Mouse (Mus musculus) midbrain, embryonic 15.5 days (tissue): Measurements from ENCODE around the gene Mad2l2. TPM values are rescaled to one million over a fixed set of nuclear protein-coding genes. Genes with fewer than 3 reads are reported as not detected.
A peak's percentile ranks its signal among the peaks of the same experiment; 100 is the strongest.

Experiments used
- ATAC-seq: fragments of 200-750 bp; cut with Nextera tagmentation; replicated peaks from 2 replicates; pipeline ENCODE4 v1.8.0; 2017; ENCODE audit warnings: moderate TSS enrichment
- H3K27ac ChIP-seq: fragments of 300-500 bp; sonication (generic); 2 replicates; pipeline ENCODE4 v1.5.1; 2015; ENCODE audit warnings: mild to moderate bottlenecking, inconsistent platforms
- H3K27me3 ChIP-seq: fragments of 300-500 bp; sonication (generic); replicated peaks from 2 replicates; pipeline ENCODE4 v1.6.1; 2015; ENCODE audit warnings: inconsistent platforms
- H3K36me3 ChIP-seq: fragments of 300-500 bp; sonication (generic); replicated peaks from 2 replicates; pipeline ENCODE4 v1.6.1; 2015; ENCODE audit warnings: inconsistent platforms
- H3K4me1 ChIP-seq: fragments of 300-500 bp; sonication (generic); 2 replicates; pipeline ENCODE4 v1.6.1; 2015; ENCODE audit warnings: inconsistent platforms
- H3K4me2 ChIP-seq: fragments of 300-500 bp; sonication (generic); 2 replicates; pipeline ENCODE4 v1.6.1; 2015; ENCODE audit warnings: inconsistent platforms, mild to moderate bottlenecking, moderate library complexity
- H3K4me3 ChIP-seq: fragments of 300-500 bp; sonication (generic); 2 replicates; pipeline ENCODE4 v1.5.1; 2015; ENCODE audit warnings: mild to moderate bottlenecking, inconsistent platforms
- H3K9ac ChIP-seq: fragments of 300-500 bp; sonication (generic); 2 replicates; pipeline ENCODE4 v1.6.1; 2015; ENCODE audit warnings: mild to moderate bottlenecking, inconsistent platforms
- H3K9me3 ChIP-seq: fragments of 300-500 bp; sonication (generic); 2 replicates; pipeline ENCODE4 v1.6.1; 2016; ENCODE audit warnings: inconsistent platforms
- WGBS: fragments of 180-500 bp; shearing (Covaris S2); methylation state at CpG from one replicate; pipeline ENCODE4 v1.1.7; 2015; ENCODE audit warnings: mixed read lengths; 5-methylcytosine and 5-hydroxymethylcytosine counted together
- polyA plus RNA-seq: library from polyadenylated mRNA; unstranded; fragments of >200 nt; fragmentation: Nextera tagmentation; extraction: Ambion mirVana; gene quantifications from 2 replicates; pipeline ENCODE4 v1.2.1, GENCODE M21; 2015

The Mad2l2 gene
- polyA plus RNA-seq = 99.2 and 112 TPM in 2 replicates

- WGBS = under 1% methylated on average over 18 of the region's 18 CpGs
These were observed at the start of gene Mad2l2 for GRCm38 (mm10) chr4:148130133-148130532. TSS of gene Mad2l2 (plus strand) at chr4:148130384.

GRCm38 (mm10) chr4:148080597-148080973 lies 49.6 kb upstream of the Mad2l2 start:
- H3K4me1 ChIP-seq = no peaks in the 10 kb centered on the region; the same call in 1 of the 2 replicates
- H3K27me3 ChIP-seq = no peaks in the 10 kb centered on the region
- ATAC-seq = no peak
- H3K27ac ChIP-seq = no peak overlapping the region
- H3K9ac ChIP-seq = no peak overlapping the region
- WGBS = 95% methylated on average over 1 of the region's 1 CpGs
- H3K4me2 ChIP-seq = no peak overlapping the region
- H3K4me3 ChIP-seq = no peak overlapping the region
- no peaks in the 10 kb centered on the region for H3K9me3 ChIP-seq
- H3K36me3 ChIP-seq = no peaks in the 10 kb centered on the region

More at GRCm38 (mm10) chr4:148130133-148130532, at the start of gene Mad2l2:
- Histone ChIP-seq H3K4me3 (peak within 1 kb of the TSS; percentile 66), H3K27me3 (no peaks in the 10 kb centered on the region), H3K9me3 (no peaks in the 10 kb centered on the region), H3K9ac (peak within 1 kb of the TSS; percentile 98), H3K4me2 (peak within 1 kb of the TSS; percentile 78), H3K36me3 (no peaks in the 10 kb centered on the region), H3K27ac (peak within 1 kb of the TSS; percentile 98), H3K4me1 (peaks cover 56% of the 10 kb centered on the region)
- ATAC-seq = peak; percentile 2; the same call in 1 of the 2 replicates

GRCm38 (mm10) chr4:148081201-148081600 lies 49.0 kb upstream of the Mad2l2 start:
- no peaks in the 10 kb centered on the region for H3K27me3 ChIP-seq
- no peaks in the 10 kb centered on the region for H3K9me3 ChIP-seq
- 90% methylated on average over 10 of the region's 10 CpGs for WGBS
- no peak overlapping the region for H3K27ac ChIP-seq
- H3K4me1 ChIP-seq = no peaks in the 10 kb centered on the region; the same call in 1 of the 2 replicates
- no peak for ATAC-seq
- no peak overlapping the region for H3K4me3 ChIP-seq
- no peak overlapping the region for H3K9ac ChIP-seq
- no peak overlapping the region for H3K4me2 ChIP-seq
- no peaks in the 10 kb centered on the region for H3K36me3 ChIP-seq

GRCm38 (mm10) chr4:148082257-148083044 lies 47.7 kb upstream of the Mad2l2 start:
- no peak overlapping the region for H3K9ac ChIP-seq
- WGBS = 54% methylated on average over 12 of the region's 12 CpGs
- peaks cover 4% of the 10 kb centered on the region for H3K4me1 ChIP-seq
- H3K9me3 ChIP-seq = no peaks in the 10 kb centered on the region
- no peak overlapping the region for H3K4me2 ChIP-seq
- ATAC-seq = no peak
- H3K36me3 ChIP-seq = no peaks in the 10 kb centered on the region
- no peak overlapping the region for H3K4me3 ChIP-seq
- no peak overlapping the region for H3K27ac ChIP-seq
- no peaks in the 10 kb centered on the region for H3K27me3 ChIP-seq

GRCm38 (mm10) chr4:148083176-148083899 lies 46.8 kb upstream of the Mad2l2 start:
- no peak for ATAC-seq
- Histone ChIP-seq H3K9me3 (no peaks in the 10 kb centered on the region), H3K9ac (no peak overlapping the region), H3K27me3 (no peaks in the 10 kb centered on the region), H3K4me2 (no peak overlapping the region), H3K27ac (no peak overlapping the region), H3K4me1 (peaks cover 12% of the 10 kb centered on the region), H3K4me3 (no peak overlapping the region), H3K36me3 (no peaks in the 10 kb centered on the region)
- WGBS = 68% methylated on average over 21 of the region's 21 CpGs

GRCm38 (mm10) chr4:148084261-148084714 lies 45.9 kb upstream of the Mad2l2 start:
- H3K27ac ChIP-seq = no peak overlapping the region
- WGBS = 14% methylated on average over 8 of the region's 8 CpGs
- H3K9me3 ChIP-seq = no peaks in the 10 kb centered on the region

GRCm38 (mm10) chr4:148085131-148085906 lies 44.9 kb upstream of the Mad2l2 start:
- 52% methylated on average over 10 of the region's 10 CpGs for WGBS
- H3K36me3 ChIP-seq = no peaks in the 10 kb centered on the region
- H3K27ac ChIP-seq = no peak overlapping the region
- H3K4me2 ChIP-seq = no peak overlapping the region
- ATAC-seq = no peak
- H3K4me1 ChIP-seq = peaks cover 17% of the 10 kb centered on the region
- no peak overlapping the region for H3K9ac ChIP-seq
- no peaks in the 10 kb centered on the region for H3K27me3 ChIP-seq
- no peaks in the 10 kb centered on the region for H3K9me3 ChIP-seq
- no peak overlapping the region for H3K4me3 ChIP-seq

More at GRCm38 (mm10) chr4:148084261-148084714, 45.9 kb upstream of the Mad2l2 start:
- no peak overlapping the region for H3K4me2 ChIP-seq
- H3K4me1 ChIP-seq = peaks cover 17% of the 10 kb centered on the region
- no peak for ATAC-seq
- H3K4me3 ChIP-seq = no peak overlapping the region
- no peak overlapping the region for H3K9ac ChIP-seq
- no peaks in the 10 kb centered on the region for H3K27me3 ChIP-seq
- no peaks in the 10 kb centered on the region for H3K36me3 ChIP-seq

- Histone ChIP-seq H3K9me3 (no peaks in the 10 kb centered on the region), H3K4me3 (no peak overlapping the region), H3K9ac (no peak overlapping the region), H3K27me3 (no peaks in the 10 kb centered on the region), H3K4me2 (no peak overlapping the region), H3K27ac (no peak overlapping the region), H3K36me3 (no peaks in the 10 kb centered on the region), H3K4me1 (peaks cover 17% of the 10 kb centered on the region)
- ATAC-seq = no peak
- 82% methylated on average over 3 of the region's 3 CpGs for WGBS
These were observed 44.3 kb upstream of the Mad2l2 start for GRCm38 (mm10) chr4:148085907-148086305.

- Histone ChIP-seq H3K27ac (no peak overlapping the region; the same call in 1 of the 2 replicates), H3K4me3 (peak overlapping the region; percentile 50), H3K36me3 (no peaks in the 10 kb centered on the region), H3K4me1 (peaks cover 17% of the 10 kb centered on the region), H3K9ac (peak overlapping the region; percentile 54), H3K4me2 (peak overlapping the region; percentile 89), H3K9me3 (no peaks in the 10 kb centered on the region), H3K27me3 (no peaks in the 10 kb centered on the region)
- ATAC-seq = peak; percentile 70
- 4% methylated on average over 30 of the region's 30 CpGs for WGBS
These were observed 42.9 kb upstream of the Mad2l2 start for GRCm38 (mm10) chr4:148087091-148087906.

GRCm38 (mm10) chr4:148087907-148088527 lies 42.2 kb upstream of the Mad2l2 start, which contains the start of gene Agtrap:
TSS of gene Agtrap (minus strand) at chr4:148088031.
- Histone ChIP-seq H3K4me2 (peak within 1 kb of the TSS; percentile 89), H3K27me3 (no peaks in the 10 kb centered on the region), H3K9me3 (no peaks in the 10 kb centered on the region), H3K27ac (peak within 1 kb of the TSS; percentile 75), H3K36me3 (no peaks in the 10 kb centered on the region), H3K4me3 (peak within 1 kb of the TSS; percentile 50), H3K4me1 (peaks cover 17% of the 10 kb centered on the region), H3K9ac (peak within 1 kb of the TSS; percentile 54)
- ATAC-seq = peak; percentile 93
- WGBS = 4% methylated on average over 34 of the region's 34 CpGs

GRCm38 (mm10) chr4:148089166-148089565 lies 41.0 kb upstream of the Mad2l2 start:
- Histone ChIP-seq H3K9ac (no peak overlapping the region), H3K4me1 (peaks cover 17% of the 10 kb centered on the region), H3K27ac (no peak overlapping the region), H3K27me3 (no peaks in the 10 kb centered on the region), H3K4me3 (no peak overlapping the region), H3K36me3 (no peaks in the 10 kb centered on the region), H3K4me2 (no peak overlapping the region), H3K9me3 (no peaks in the 10 kb centered on the region)
- ATAC-seq = no peak
- WGBS = 63% methylated on average over 4 of the region's 4 CpGs
